Mouse (Mus musculus) brown adipose tissue, adult 24 weeks (tissue): ENCODE measurements around the gene Lin28b. TPM values are rescaled to one million over a fixed set of nuclear protein-coding genes. Genes with fewer than 3 reads are reported as not detected.

ENCODE experiments used
- polyA plus RNA-seq: library from polyadenylated mRNA; stranded (reverse); fragments of >200 nt; gene quantifications from 2 replicates; pipeline ENCODE4 v1.2.4, GENCODE M21; 2012; ENCODE audit not compliant: missing spikeins, insufficient read depth, insufficient read length

Gene Lin28b
- polyA plus RNA-seq, 1 experiment = not detected

Other genes with a start within 250 kb of the Lin28b start
- gene Bves, start 150.6 kb downstream of the Lin28b start, polyA plus RNA-seq = 0.55 and 0.88 TPM in 2 replicates
- 3.7 and 4.4 TPM in 2 replicates for gene Hace1, start 91.4 kb upstream of the Lin28b start, polyA plus RNA-seq